Mouse (Mus musculus) cerebellum, postnatal 36 days (tissue): ENCODE measurements around the gene Zfp51.
"Not testable (repeated sequence)": the region's sequence is repeated elsewhere in the genome, so short reads cannot be mapped to it uniquely, and the experiment has no call there.

Experiments used
- DNase-seq, 2 experiments: peaks; one replicate each; pipeline ENCODE4 v3.0.0; 2021 to 2022; ENCODE audit warnings: mixed read lengths in 2 of 2

The Zfp51 gene

GRCm38 (mm10) chr17:21450138-21450704, at the start of gene Zfp51:
Zfp51 (plus strand) TSS chr17:21450374.
- DNase-seq = peak; percentile 75 to 78

GRCm38 (mm10) chr17:21422664-21423599, 27.2 kb upstream of the Zfp51 start, which contains the start of gene Zfp54:
Zfp54 (plus strand) TSS chr17:21423227.
- peak; percentile 42 to 45 for DNase-seq

- not testable (repeated sequence) for DNase-seq
Measured at GRCm38 (mm10) chr17:21438806-21439400, 11.3 kb upstream of the Zfp51 start.

GRCm38 (mm10) chr17:21449669-21450068, 505 bp upstream of the Zfp51 start:
- peak; percentile 53 to 74 for DNase-seq

GRCm38 (mm10) chr17:21463550-21463949, 13.4 kb downstream of the Zfp51 start:
- no peak for DNase-seq

GRCm38 (mm10) chr17:21472032-21472652, 22.0 kb downstream of the Zfp51 start:
- DNase-seq = no peak

- DNase-seq = no peak
Measured at GRCm38 (mm10) chr17:21472653-21473307, 22.6 kb downstream of the Zfp51 start.

- DNase-seq = no peak
Measured at GRCm38 (mm10) chr17:21473362-21474190, 23.4 kb downstream of the Zfp51 start.

GRCm38 (mm10) chr17:21474729-21475128, 24.6 kb downstream of the Zfp51 start:
- not testable (repeated sequence) for DNase-seq

- not testable (repeated sequence) for DNase-seq
Measured at GRCm38 (mm10) chr17:21475290-21475689, 25.1 kb downstream of the Zfp51 start.

GRCm38 (mm10) chr17:21476351-21476750, 26.2 kb downstream of the Zfp51 start:
- DNase-seq = not testable (repeated sequence)

- DNase-seq = not testable (repeated sequence)
Measured at GRCm38 (mm10) chr17:21478103-21478777, 28.1 kb downstream of the Zfp51 start.

- DNase-seq = peak; percentile 72
Measured at GRCm38 (mm10) chr17:21488760-21489499, 38.8 kb downstream of the Zfp51 start, which contains the start of gene Zfp53. Zfp53 (plus strand) TSS chr17:21488998.

GRCm38 (mm10) chr17:21489500-21490001, 39.4 kb downstream of the Zfp51 start:
- no peak for DNase-seq

- DNase-seq = no peak
Measured at GRCm38 (mm10) chr17:21501365-21501764, 51.2 kb downstream of the Zfp51 start.

GRCm38 (mm10) chr17:21504524-21504923, 54.4 kb downstream of the Zfp51 start:
- DNase-seq = no peak

- DNase-seq = no peak
Measured at GRCm38 (mm10) chr17:21506258-21506657, 56.1 kb downstream of the Zfp51 start.

- no peak for DNase-seq
Measured at GRCm38 (mm10) chr17:21509756-21510155, 59.6 kb downstream of the Zfp51 start.
